Mouse (Mus musculus) spleen, adult 2 months (tissue): ENCODE data around the gene Etl4. TPM values are rescaled to one million over a fixed set of nuclear protein-coding genes. Genes with fewer than 3 reads are reported as not detected.

Source experiments
- DNase-seq, 2 experiments: peaks; one replicate each; pipeline versions ENCODE4 v3.0.0 to v3.0.0-alpha.2; 2012 to 2021; ENCODE audit warnings: low spot score in 2 of 2, low read depth in 1 of 2
- H3K27ac ChIP-seq: fragments of 200-500 bp; 2 replicates; pipeline ENCODE4 v1.5.1; 2012; ENCODE audit warnings: low read length, inconsistent platforms; ENCODE audit not compliant: insufficient read depth
- H3K27me3 ChIP-seq: fragments of 200-500 bp; 2 replicates; pipeline ENCODE4 v1.6.1; 2012; ENCODE audit warnings: mild to moderate bottlenecking, moderate library complexity, low read length, inconsistent platforms; ENCODE audit not compliant: control insufficient read depth, insufficient read depth
- H3K36me3 ChIP-seq: fragments of 200-500 bp; 2 replicates; pipeline ENCODE4 v1.6.1; 2012; ENCODE audit warnings: mild to moderate bottlenecking, low read length, inconsistent platforms; ENCODE audit not compliant: control insufficient read depth, insufficient read depth
- H3K4me1 ChIP-seq: fragments of 200-500 bp; 2 replicates; pipeline ENCODE4 v1.6.1; 2011; ENCODE audit warnings: inconsistent platforms; ENCODE audit not compliant: control insufficient read depth, insufficient read depth, insufficient read length
- H3K4me3 ChIP-seq: fragments of 200-500 bp; 2 replicates; pipeline ENCODE4 v1.5.1; 2011; ENCODE audit warnings: mild to moderate bottlenecking, inconsistent platforms; ENCODE audit not compliant: insufficient read depth, insufficient read length; ENCODE audit errors: extremely low read depth
- CTCF ChIP-seq: fragments of 200-500 bp; IDR thresholded peaks from 2 replicates; pipeline ENCODE4 v1.5.1; 2011; ENCODE audit warnings: mild to moderate bottlenecking, inconsistent platforms; ENCODE audit not compliant: insufficient read depth, insufficient read length, insufficient replicate concordance; ENCODE audit errors: extremely low read depth
- POLR2A ChIP-seq: fragments of 200-500 bp; IDR thresholded peaks from 2 replicates; pipeline ENCODE4 v1.6.1; 2011; ENCODE audit warnings: low read depth, low read length, inconsistent platforms
- WGBS: fragments of 180-500 bp; shearing (Covaris S2); methylation state at CpG from one replicate; pipeline ENCODE4 v1.1.7; 2018; 5-methylcytosine and 5-hydroxymethylcytosine counted together
- polyA plus RNA-seq: library from polyadenylated mRNA; depleted of rRNA; stranded (reverse); fragments of >200 nt; gene quantifications from 2 replicates; pipeline ENCODE4 v1.2.3, GENCODE M21; 2012

Etl4 gene
- polyA plus RNA-seq, 1 experiment, result 5.3 TPM

DNA sequence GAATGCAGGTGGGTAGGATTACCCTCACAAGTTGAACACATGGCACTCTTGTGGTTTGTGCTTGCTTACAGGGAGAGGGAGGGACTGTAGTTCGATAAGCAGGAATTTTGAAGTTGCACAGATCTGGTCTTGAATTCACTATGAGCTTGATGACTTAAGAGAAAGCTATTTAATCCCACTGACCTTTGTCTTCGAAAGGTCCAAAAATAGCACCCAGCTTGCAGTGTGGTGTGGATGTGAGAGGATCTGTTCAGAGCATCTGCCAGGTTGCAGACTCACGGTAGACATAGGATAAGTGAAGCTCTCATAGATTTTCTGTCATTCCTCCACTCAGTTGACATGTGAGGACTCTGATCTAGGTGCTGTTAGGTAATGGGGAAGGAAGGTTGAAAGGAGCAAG is 670.8 kb downstream of the Etl4 start:
- Histone ChIP-seq H3K4me1 (no peaks in the 10 kb centered on the region), H3K27me3 (no peaks in the 10 kb centered on the region), H3K27ac (no peak overlapping the region), H3K36me3 (no peaks in the 10 kb centered on the region), H3K4me3 (no peak overlapping the region)
- no peak for DNase-seq
- TF ChIP-seq CTCF, result no peak
- no peak for TF ChIP-seq POLR2A
- 83% methylated on average over 3 of the region's 3 CpGs for WGBS

DNA sequence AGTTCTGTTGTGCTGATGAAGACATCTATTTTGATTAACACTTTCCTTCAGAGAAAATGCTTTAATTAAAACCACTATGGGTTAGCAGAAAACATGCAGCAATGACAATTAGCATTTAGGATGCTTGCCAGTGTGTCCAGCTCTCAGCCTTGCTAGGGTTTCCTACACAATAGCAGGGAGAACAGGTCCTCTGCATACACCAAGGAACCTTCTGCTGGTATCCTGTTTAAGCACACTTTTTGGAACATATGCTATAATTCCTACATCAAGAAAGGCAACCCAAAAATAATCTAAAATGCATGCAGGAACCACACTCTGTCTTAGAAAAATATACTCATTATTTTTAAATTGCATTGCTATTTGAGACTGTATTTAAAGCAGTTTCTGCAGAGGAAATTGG is 673.5 kb downstream of the Etl4 start:
- TF ChIP-seq POLR2A, result no peak
- TF ChIP-seq CTCF, result no peak
- no peaks in the 10 kb centered on the region for H3K4me1 ChIP-seq
- H3K4me3 ChIP-seq, result no peak overlapping the region
- H3K27ac ChIP-seq, result no peak overlapping the region
- H3K27me3 ChIP-seq, result no peaks in the 10 kb centered on the region
- no peak for DNase-seq
- no peaks in the 10 kb centered on the region for H3K36me3 ChIP-seq

DNA sequence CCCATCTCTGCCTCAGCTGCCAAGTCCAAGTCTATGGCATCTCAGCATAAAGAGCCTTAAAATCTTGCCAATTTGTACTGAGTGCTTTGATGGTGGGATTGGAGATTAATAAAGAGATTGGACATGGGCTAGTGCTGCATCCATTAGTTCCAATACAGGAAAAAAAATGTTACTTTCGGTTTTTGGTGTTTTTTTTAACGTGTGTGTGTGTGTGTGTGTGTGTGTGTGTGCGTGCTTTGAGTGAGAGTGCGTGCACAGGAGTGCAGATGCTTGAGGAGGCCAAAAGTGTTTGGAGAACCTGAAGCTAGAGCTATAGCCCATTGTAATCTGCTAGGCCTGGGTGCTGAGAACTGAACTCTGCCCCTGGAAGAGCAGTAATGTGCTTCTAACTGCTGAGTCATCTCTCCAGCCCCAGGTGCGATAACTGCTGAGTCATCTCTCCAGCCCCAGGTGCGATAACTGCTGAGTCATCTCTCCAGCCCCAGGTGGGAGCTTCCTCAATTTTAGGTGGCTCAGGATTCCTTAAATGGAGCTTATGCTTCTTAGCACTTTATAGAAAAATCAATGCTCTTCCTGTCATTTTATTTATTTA is 674.1 kb downstream of the Etl4 start:
- 80% methylated on average over 6 of the region's 6 CpGs for WGBS
- TF ChIP-seq CTCF, result no peak
- no peak for TF ChIP-seq POLR2A
- Histone ChIP-seq H3K27ac (no peak overlapping the region), H3K4me3 (no peak overlapping the region), H3K36me3 (no peaks in the 10 kb centered on the region), H3K4me1 (no peaks in the 10 kb centered on the region), H3K27me3 (no peaks in the 10 kb centered on the region)
- no peak for DNase-seq

DNA sequence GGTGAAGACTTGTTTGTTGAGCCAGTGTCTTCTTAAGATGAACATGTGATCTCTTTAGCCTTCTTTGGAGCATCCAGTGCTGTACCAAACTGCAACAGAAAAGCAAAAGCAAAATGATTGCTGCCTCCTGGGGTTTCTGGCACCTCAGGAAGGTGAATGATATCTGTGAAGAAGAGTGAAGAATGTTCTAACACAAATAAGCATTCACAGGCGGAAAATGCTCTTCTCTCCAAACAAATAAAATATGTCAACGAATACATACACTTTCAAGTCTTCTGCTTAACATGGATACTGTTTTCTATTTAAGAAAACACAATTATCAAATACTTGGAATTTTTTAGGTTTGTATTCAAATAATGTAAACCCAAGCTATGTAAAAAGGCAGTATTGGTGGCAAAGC is 678.3 kb downstream of the Etl4 start:
- H3K4me1 ChIP-seq, result no peaks in the 10 kb centered on the region
- TF ChIP-seq POLR2A, result no peak
- no peak for TF ChIP-seq CTCF
- 85% methylated on average over 2 of the region's 2 CpGs for WGBS
- H3K36me3 ChIP-seq, result no peaks in the 10 kb centered on the region
- H3K4me3 ChIP-seq, result no peak overlapping the region
- no peak overlapping the region for H3K27ac ChIP-seq
- H3K27me3 ChIP-seq, result no peaks in the 10 kb centered on the region
- no peak for DNase-seq

DNA sequence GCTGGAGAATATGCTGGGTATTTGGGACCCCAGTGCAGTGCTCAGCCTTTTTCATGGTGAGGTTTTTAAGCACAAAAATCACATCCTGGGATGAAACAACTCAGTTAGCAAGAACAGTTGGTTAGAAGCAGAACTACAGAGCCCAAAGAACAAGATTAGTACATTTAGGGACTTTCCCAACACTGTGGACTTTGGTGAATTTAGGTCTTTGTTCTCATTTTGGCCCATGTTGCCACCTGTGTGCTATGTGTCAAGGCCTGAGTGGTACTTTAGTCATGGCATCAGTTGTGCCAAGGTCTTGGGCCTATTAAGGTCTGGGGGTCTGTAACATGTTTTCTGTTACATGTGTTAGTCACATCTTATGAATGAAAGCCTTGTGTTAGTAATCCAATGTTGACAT is 679.1 kb downstream of the Etl4 start:
- no peaks in the 10 kb centered on the region for H3K27me3 ChIP-seq
- H3K36me3 ChIP-seq, result no peaks in the 10 kb centered on the region
- H3K27ac ChIP-seq, result no peak overlapping the region
- no peak overlapping the region for H3K4me3 ChIP-seq
- no peaks in the 10 kb centered on the region for H3K4me1 ChIP-seq
- no peak for TF ChIP-seq POLR2A
- TF ChIP-seq CTCF, result no peak
- DNase-seq, result no peak

DNA sequence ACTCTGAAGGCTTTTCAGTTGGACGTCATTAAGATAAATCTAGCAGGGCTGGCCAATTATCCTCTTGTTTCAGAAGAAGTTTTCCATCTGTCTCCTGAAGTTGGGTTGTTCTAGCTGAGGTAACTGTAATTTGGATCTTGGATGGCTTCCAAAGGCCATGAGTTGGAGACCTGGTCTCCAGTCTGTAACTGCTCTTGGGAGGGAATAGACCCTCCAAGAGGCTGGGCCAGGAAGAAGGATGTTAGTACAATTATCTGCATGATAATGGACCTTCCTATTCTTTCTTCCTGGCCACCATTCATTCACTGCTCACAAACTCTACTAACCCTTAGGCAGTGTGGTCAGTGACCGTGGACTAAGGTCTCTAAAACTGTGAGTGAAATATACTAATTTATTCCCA is 684.5 kb downstream of the Etl4 start:
- Histone ChIP-seq H3K27me3 (no peaks in the 10 kb centered on the region), H3K36me3 (no peaks in the 10 kb centered on the region), H3K4me3 (no peak overlapping the region), H3K27ac (no peak overlapping the region), H3K4me1 (no peaks in the 10 kb centered on the region)
- DNase-seq, result no peak
- TF ChIP-seq POLR2A (no peak), CTCF (no peak)
- WGBS, result 84% methylated on average over 2 of the region's 2 CpGs

DNA sequence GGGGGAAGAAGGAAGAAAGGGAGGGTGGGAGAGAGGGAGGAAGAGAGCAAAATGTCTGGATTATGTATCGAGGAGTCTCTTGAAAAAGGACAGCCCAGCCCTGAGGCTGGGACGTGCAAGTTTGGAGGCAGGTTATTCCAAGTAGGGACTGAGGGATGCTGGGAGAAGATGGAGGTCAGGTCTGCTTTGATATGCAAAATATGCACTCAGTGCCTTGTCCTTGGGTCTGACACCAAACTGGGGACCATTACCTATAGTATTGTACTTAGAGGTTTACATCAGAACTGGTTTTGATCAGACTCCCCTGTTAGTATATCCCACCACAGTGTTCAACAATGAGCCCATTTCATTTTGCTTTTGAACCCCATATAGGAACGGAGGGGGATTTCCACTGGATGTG is 685.4 kb downstream of the Etl4 start:
- Histone ChIP-seq H3K4me1 (no peaks in the 10 kb centered on the region), H3K27ac (no peak overlapping the region), H3K27me3 (no peaks in the 10 kb centered on the region), H3K36me3 (no peaks in the 10 kb centered on the region), H3K4me3 (no peak overlapping the region)
- DNase-seq, result no peak
- 73% methylated on average over 3 of the region's 3 CpGs for WGBS
- TF ChIP-seq CTCF, result no peak
- TF ChIP-seq POLR2A, result no peak
